Mouse (Mus musculus) ES-E14 (cell line): Measurements from ENCODE around the gene Ffar4. TPM values are rescaled to one million over a fixed set of nuclear protein-coding genes. Genes with fewer than 3 reads are reported as not detected.

Experiments used
- DNase-seq: peaks from one replicate; pipeline ENCODE4 v3.0.0-alpha.2; 2013; ENCODE audit warnings: low read depth, low spot score
- H3K27ac ChIP-seq: 2 replicates; pipeline ENCODE4 v1.5.1; 2012; ENCODE audit warnings: low read depth, mild to moderate bottlenecking, low read length, moderate library complexity, mixed read lengths; ENCODE audit not compliant: poor library complexity, insufficient read depth, severe bottlenecking
- H3K36me3 ChIP-seq: 2 replicates; pipeline ENCODE4 v1.6.1; 2012; ENCODE audit warnings: mild to moderate bottlenecking, low read length, moderate library complexity, mixed read lengths; ENCODE audit not compliant: control insufficient read depth, poor library complexity, insufficient read depth, severe bottlenecking
- H3K4me1 ChIP-seq, 2 experiments: fragments of 150-350 bp in 1 of 2; sonication (generic) in 1 of 2; 2 replicates each; pipeline ENCODE4 v1.6.1; 2012; ENCODE audit warnings: low read length in 2 of 2, mild to moderate bottlenecking in 1 of 2, mixed read lengths in 1 of 2; ENCODE audit not compliant: control insufficient read depth in 2 of 2, insufficient read depth in 2 of 2, poor library complexity in 1 of 2
- H3K4me3 ChIP-seq, 2 experiments: fragments of 150-350 bp in 1 of 2; sonication (generic) in 1 of 2; 2 replicates each; pipeline ENCODE4 v1.5.1; 2012; ENCODE audit warnings: low read length in 2 of 2, low read depth in 1 of 2, mild to moderate bottlenecking in 1 of 2, mixed read lengths in 1 of 2; ENCODE audit not compliant: insufficient read depth in 1 of 2, poor library complexity in 1 of 2, severe bottlenecking in 1 of 2
- H3K9ac ChIP-seq: 2 replicates; pipeline ENCODE4 v1.6.1; 2012; ENCODE audit warnings: low read depth, mild to moderate bottlenecking, low read length, mixed read lengths; ENCODE audit not compliant: poor library complexity, insufficient read depth, severe bottlenecking
- H3K9me3 ChIP-seq: fragments of 150-350 bp; sonication (generic); 2 replicates; pipeline ENCODE4 v1.6.1; 2012; ENCODE audit warnings: low read depth, mild to moderate bottlenecking, low read length; ENCODE audit not compliant: control insufficient read depth, insufficient read depth
- CHD2 ChIP-seq: IDR thresholded peaks from 2 replicates; pipeline ENCODE4 v1.6.1; 2014; ENCODE audit warnings: mild to moderate bottlenecking, low read depth, low read length, inconsistent platforms
- HCFC1 ChIP-seq: IDR thresholded peaks from 2 replicates; pipeline ENCODE4 v1.6.1; 2012; ENCODE audit warnings: low read length, inconsistent platforms, borderline replicate concordance; ENCODE audit not compliant: insufficient read depth
- MAFK ChIP-seq: IDR thresholded peaks from 2 replicates; pipeline ENCODE4 v1.6.1; 2014; ENCODE audit warnings: mild to moderate bottlenecking, low read depth, low read length, inconsistent platforms; ENCODE audit not compliant: insufficient read depth
- ZC3H11A ChIP-seq: IDR thresholded peaks from 2 replicates; pipeline ENCODE4 v1.6.1; 2012; ENCODE audit warnings: low read depth, mild to moderate bottlenecking, inconsistent platforms, low read length, borderline replicate concordance
- ZNF384 ChIP-seq: IDR thresholded peaks from 2 replicates; pipeline ENCODE4 v1.6.1; 2012; ENCODE audit warnings: low read depth, low read length, inconsistent platforms
- in situ Hi-C, 2 experiments: fragments of 600-800 bp; cut with MboI; formaldehyde crosslinking; loops; one replicate each; pipeline ENCODE4 v1.15.1; 2025; ENCODE audit warnings: low sequenced_read_pairs in 2 of 2, inconsistent platforms in 1 of 2; ENCODE audit not compliant: unreplicated experiment in 2 of 2
- total RNA-seq: library from RNA; depleted of rRNA; stranded (reverse); fragments of 300-350 nt; gene quantifications from 2 replicates; pipeline ENCODE4 v1.2.3, GENCODE M21; 2012

Ffar4 gene
- total RNA-seq, 1 experiment, result 0.22 TPM

DNA sequence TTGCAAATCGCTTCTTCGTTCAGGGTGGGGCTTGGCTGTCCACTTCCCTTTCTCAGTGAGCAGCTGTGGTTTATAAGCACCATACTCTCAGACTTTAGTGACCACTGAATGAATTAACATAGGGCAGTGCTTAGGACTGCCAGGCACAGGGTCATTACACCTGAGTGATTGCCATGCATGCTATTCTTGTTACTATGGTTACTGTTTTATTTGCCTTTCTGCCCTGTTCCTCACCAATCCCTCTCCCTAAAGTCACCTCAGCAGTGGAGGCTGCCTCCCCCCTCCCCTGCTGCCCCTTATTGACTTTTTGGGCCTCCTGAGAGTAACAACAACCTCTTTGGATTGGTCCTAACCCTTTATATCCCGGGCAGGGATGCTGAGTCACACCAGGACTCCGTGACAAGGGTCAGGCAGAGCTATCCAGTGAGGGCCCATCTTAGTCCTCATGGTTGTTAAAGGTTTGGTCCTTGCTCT lies 5.3 kb upstream of the Ffar4 start:
- no peak for DNase-seq
- no peak overlapping the region for H3K27ac ChIP-seq
- H3K4me3 ChIP-seq, result no peak overlapping the region
- H3K36me3 ChIP-seq, result no peaks in the 10 kb centered on the region
- in situ Hi-C loops, result no loop called here
- TF ChIP-seq HCFC1, result no peak
- no peak for TF ChIP-seq ZNF384
- no peak for TF ChIP-seq ZC3H11A
- no peak for TF ChIP-seq MAFK
- TF ChIP-seq CHD2, result no peak
- H3K9ac ChIP-seq, result no peak overlapping the region
- no peaks in the 10 kb centered on the region for H3K9me3 ChIP-seq
- H3K4me1 ChIP-seq, result peaks cover 2 to 5% of the 10 kb centered on the region in 2 experiments; a peak in 2 of 4 replicates

- Histone ChIP-seq H3K27ac (no peak overlapping the region), H3K36me3 (no peaks in the 10 kb centered on the region), H3K9me3 (no peaks in the 10 kb centered on the region), H3K4me3 (no peak overlapping the region), H3K9ac (no peak overlapping the region), H3K4me1 (peaks cover 2 to 5% of the 10 kb centered on the region in 2 experiments; a peak in 2 of 4 replicates)
- in situ Hi-C loops, result no loop called here
- no peak for DNase-seq
- TF ChIP-seq ZNF384 (no peak), HCFC1 (no peak), MAFK (no peak), CHD2 (no peak), ZC3H11A (no peak)
These were observed 640 bp upstream of the Ffar4 start for GRCm38 (mm10) chr19:38096231-38096630.

DNA sequence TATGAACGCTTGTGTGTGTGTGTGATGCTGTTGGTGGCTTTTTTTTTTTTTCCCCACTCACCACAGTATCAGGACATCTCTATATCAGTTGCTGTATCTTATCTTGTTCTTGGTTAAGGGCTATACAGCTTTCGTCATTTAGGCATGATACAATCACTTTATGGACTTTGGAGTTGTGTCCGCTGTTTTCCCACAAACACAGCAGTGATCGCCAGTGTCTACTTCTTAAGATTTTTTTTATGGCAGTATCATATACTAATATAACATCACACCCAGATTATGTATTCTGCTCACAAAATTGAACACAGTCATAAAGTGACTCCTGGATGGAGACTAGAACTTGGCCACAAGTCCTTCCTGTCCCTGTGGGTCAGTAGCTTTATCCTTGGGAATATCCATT lies 11.0 kb downstream of the Ffar4 start:
- peaks cover 1 to 5% of the 10 kb centered on the region in 2 experiments; a peak in 1 of 4 replicates for H3K4me1 ChIP-seq
- TF ChIP-seq HCFC1, result no peak
- TF ChIP-seq ZNF384, result no peak
- no peak for TF ChIP-seq CHD2
- no peak for TF ChIP-seq ZC3H11A
- TF ChIP-seq MAFK, result no peak
- no peak for DNase-seq
- no peak overlapping the region for H3K9ac ChIP-seq
- no peak overlapping the region for H3K27ac ChIP-seq
- no peak overlapping the region for H3K4me3 ChIP-seq
- H3K9me3 ChIP-seq, result no peaks in the 10 kb centered on the region
- no peaks in the 10 kb centered on the region for H3K36me3 ChIP-seq
- in situ Hi-C loops, result no loop called here

- no peak for TF ChIP-seq MAFK
- Histone ChIP-seq H3K36me3 (no peaks in the 10 kb centered on the region), H3K4me3 (no peak overlapping the region), H3K27ac (no peak overlapping the region), H3K9me3 (no peaks in the 10 kb centered on the region), H3K4me1 (peaks cover 1 to 5% of the 10 kb centered on the region in 2 experiments; a peak in 1 of 4 replicates), H3K9ac (no peak overlapping the region)
- in situ Hi-C loops, result no loop called here
- no peak for DNase-seq
These were observed 12.8 kb downstream of the Ffar4 start for GRCm38 (mm10) chr19:38109506-38110242.

DNA sequence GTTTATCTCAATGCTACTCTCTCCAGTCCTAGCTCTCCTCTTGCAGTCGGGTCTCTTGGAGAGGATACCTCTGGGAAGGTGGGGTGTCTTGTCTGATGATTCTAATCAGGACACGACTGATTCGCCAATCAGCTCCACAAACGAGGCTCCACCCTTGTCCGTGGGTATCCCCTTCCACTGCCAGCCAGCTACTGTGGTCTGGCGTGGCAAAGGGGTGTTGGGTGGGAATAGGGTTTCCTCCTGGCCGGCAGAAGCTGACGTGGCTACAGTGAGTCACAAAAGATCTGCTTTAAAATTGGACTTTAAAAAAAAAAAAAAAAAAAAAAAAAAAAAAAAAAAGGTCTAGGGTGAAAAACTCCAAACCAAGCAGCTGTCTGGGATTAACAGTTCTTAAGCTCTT lies 14.2 kb downstream of the Ffar4 start:
- no peak for DNase-seq
- Histone ChIP-seq H3K4me3 (no peak overlapping the region), H3K9me3 (no peaks in the 10 kb centered on the region), H3K9ac (no peak overlapping the region), H3K4me1 (peaks cover 1 to 5% of the 10 kb centered on the region in 2 experiments; a peak in 1 of 4 replicates), H3K27ac (no peak overlapping the region), H3K36me3 (no peaks in the 10 kb centered on the region)
- TF ChIP-seq MAFK (no peak), CHD2 (no peak), ZC3H11A (no peak), HCFC1 (no peak), ZNF384 (no peak)
- in situ Hi-C loops, result no loop called here
